Mouse (Mus musculus) spleen, adult 10 weeks (tissue): ENCODE results near the gene Hs3st3b1. TPM values are rescaled to one million over a fixed set of nuclear protein-coding genes. Genes with fewer than 3 reads are reported as not detected.

Source experiments
- polyA plus RNA-seq: library from polyadenylated mRNA; stranded (reverse); fragments of 350-450 nt; fragmentation: Illumina TruSeq; extraction: RNeasy Lipid Tissue Mini Kit (QIAGEN cat#74804); gene quantifications from one replicate; pipeline ENCODE4 v1.2.3, GENCODE M21; 2015; ENCODE audit warnings: low replicate concordance; ENCODE audit not compliant: insufficient read depth

The Hs3st3b1 gene
- polyA plus RNA-seq: 9.8 TPM

GRCm38 (mm10) chr11:63922091-63922621, at the start of gene Hs3st3b1:
TSS of gene Hs3st3b1 (minus strand) at chr11:63922290.

Other genes starting within 250 kb of the Hs3st3b1 start
- gene Cox10, start 157.2 kb upstream of the Hs3st3b1 start, polyA plus RNA-seq: 5.3 TPM